Mouse (Mus musculus): ENCODE measurements around the gene Gipc1.

The Gipc1 gene

GRCm38 (mm10) chr8:83684517-83684916, 32.0 kb downstream of the Gipc1 start:
- no peak for DNase-seq

- DNase-seq: no peak
Observed at GRCm38 (mm10) chr8:83689264-83689663, 36.8 kb downstream of the Gipc1 start.

GRCm38 (mm10) chr8:83693609-83694236, 41.2 kb downstream of the Gipc1 start:
- DNase-seq: no peak

GRCm38 (mm10) chr8:83694369-83695160, 42.1 kb downstream of the Gipc1 start:
- no peak for DNase-seq

GRCm38 (mm10) chr8:83695351-83696106, 43.1 kb downstream of the Gipc1 start:
- no peak for DNase-seq

GRCm38 (mm10) chr8:83697374-83698220, 45.1 kb downstream of the Gipc1 start:
- peak; percentile 7 for DNase-seq

- peak; percentile 56 for DNase-seq
Observed at GRCm38 (mm10) chr8:83698291-83698660, 45.8 kb downstream of the Gipc1 start.

DNA sequence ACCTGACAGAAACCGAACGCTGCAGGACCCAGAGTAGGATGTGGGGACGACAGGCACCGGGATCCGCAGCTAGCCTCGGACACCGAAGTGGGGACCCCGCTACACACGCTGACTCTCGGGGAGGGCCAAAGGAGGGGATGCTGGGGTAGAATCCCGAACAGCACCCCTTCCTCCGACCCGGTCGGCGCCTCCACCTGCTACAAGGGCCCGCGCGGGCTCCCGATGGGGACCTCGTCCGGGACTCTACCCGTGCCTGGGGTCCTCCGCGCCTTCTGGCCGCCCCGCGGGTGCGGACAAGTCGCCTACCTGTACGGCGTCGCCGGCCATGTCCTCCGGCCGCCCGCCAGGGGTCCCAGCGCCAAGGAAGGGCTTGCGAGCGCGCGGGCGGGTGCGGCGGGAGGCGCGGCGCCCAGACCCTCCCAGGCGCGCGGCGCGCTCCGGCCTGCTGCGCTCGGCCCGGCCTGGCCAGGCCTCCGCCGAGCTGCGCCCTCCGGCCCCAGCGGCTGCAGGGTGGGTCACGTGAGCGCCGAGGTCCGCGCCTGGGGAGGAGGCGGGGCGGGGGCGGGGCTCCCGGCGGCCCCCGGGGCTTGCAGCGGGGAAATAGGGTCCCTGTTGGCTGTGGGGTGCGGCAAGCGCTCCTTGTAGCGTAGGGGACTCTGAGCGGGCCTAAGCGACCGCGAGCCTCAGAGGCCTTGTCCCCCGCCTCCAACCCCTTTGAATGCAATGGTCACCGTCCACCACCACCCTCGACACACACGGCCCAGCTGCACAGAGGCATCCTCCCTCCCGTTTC, 46.4 kb downstream of the Gipc1 start, which contains the start of gene Pkn1:
TSS of gene Pkn1 (minus strand) at position 519 of the 793 bp plus-strand sequence.
- DNase-seq: peak; percentile 91

DNA sequence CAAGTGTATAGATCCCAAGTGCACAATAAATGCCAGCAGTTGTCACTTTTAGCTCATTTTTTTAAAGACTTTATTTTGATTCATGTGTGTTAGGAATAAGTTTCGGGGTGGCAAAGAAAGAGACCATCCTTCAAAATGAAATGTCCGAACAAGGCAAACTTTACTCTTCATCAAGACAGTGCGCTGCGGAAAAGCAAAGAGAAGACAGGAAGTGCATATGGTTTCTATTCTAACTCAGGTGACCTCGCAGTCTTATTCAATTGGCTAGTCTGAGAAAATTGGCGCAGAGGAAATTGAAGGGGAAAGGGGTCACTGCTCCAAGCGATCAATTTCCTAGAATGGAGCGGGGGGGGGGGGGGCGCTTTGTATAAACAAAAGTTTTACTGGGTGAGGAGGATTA, 47.1 kb downstream of the Gipc1 start:
- no peak for DNase-seq

DNA sequence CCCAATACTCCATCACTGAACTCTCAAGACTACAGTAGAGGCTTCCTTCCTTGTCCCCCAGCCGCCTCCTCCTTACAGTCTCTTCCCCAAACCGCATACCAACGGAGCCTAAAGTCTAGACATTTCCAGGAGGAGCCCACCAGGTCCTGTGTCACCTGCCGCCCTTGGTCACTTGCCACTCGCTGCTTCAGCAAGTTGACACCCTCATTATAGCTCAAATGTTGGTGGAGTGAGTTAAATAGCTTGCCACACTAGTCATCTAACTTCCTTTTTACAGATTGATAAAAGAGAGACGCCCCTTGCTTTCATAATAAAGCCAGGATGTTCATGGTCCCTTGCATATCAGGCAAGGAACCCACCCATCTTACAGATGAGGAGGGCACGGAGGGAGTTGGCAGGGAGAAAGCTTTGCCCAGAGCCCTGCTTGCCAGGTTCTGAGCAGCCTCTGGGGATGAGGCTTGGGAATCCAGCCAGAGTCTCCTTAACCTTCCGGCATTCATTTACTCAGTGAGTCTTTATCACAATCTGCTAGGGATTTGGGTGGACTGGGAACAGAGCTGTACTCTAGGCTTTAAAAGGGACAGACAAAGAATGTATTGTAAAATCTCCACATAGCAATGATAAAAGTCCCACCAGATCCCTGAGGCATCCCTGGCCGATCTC, 48.1 kb downstream of the Gipc1 start:
- no peak for DNase-seq

DNA sequence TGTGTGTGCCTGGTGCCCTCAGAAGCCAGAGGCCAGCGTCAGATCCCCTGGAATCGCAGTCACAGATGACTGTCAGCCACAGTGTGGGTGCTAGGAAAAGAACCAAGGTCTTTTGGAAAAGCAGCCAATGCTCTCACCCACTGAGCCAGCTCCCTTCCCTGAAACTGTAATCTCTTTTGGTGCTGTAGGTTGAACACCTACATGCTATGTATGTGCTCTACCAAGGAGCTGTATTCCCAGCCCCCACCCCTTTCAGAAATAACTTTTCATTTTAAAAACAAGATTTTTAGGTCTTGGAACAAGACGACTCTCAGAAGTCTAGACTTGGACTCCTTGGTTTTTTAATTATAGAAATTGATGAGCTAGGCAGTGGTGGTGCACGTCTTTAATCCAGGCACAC, 50.9 kb downstream of the Gipc1 start:
- no peak for DNase-seq

GRCm38 (mm10) chr8:83706411-83706810, 53.9 kb downstream of the Gipc1 start:
- no peak for DNase-seq

DNA sequence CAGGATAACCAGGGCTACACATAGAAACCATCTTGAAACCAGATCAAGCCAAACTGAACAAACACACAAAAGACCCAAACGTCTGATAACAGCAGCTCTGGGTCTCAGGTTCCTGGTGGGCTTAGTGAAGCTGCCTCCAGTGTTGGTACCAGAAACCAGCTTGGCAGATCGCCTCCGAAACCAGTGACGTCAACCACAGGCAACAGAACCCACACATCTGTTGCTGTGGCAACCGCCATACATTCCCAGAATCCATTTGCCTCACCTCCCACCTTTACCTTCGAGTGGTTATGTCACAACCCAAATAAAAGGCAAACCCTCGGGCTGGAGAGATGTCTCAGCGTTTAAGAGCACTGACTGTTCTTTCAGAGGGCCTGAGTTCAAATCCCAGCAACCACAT, 55.1 kb downstream of the Gipc1 start:
- DNase-seq: no peak
